Mouse (Mus musculus): ENCODE measurements around the gene Pitpna. TPM values are rescaled to one million over a fixed set of nuclear protein-coding genes. Genes with fewer than 3 reads are reported as not detected.

The Pitpna gene
- 170 TPM for total RNA-seq (2023)

GRCm38 (mm10) chr11:75587493-75588284 lies at the start of gene Pitpna:
Gene Pitpna, plus strand, starts transcription at chr11:75588097.

DNA sequence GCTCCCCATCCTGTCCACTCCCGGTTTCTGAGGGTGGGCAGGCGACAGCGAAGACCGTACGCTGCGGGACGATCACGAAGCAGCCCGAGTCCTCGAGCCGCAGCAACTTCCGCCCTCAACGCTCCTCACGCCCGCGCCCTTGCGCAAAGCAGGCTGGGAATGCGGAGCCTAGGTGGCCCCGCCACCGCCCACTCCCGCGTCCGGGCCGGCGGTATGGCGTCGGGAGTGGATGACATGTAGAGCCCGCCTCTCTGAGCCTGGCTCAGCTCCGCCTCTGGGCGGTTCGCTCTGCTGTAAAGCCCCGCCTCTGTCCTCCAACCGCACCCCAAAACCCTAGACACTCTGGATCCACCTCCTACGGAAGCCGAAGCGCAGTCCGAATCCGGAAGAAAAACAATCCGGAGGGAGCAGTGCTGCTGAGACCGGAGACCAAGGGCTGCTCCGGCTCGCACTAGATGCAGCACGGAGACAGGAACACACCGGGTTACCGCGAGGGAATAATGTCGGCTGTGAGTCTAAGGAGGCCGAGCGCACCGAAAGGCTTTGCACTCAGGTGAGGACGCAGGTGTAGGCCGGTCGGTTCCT lies 42.8 kb downstream of the Pitpna start, which contains the start of gene Inpp5k:
TSS of gene Inpp5k (plus strand) at position 344 of the 585 bp plus-strand sequence.

DNA sequence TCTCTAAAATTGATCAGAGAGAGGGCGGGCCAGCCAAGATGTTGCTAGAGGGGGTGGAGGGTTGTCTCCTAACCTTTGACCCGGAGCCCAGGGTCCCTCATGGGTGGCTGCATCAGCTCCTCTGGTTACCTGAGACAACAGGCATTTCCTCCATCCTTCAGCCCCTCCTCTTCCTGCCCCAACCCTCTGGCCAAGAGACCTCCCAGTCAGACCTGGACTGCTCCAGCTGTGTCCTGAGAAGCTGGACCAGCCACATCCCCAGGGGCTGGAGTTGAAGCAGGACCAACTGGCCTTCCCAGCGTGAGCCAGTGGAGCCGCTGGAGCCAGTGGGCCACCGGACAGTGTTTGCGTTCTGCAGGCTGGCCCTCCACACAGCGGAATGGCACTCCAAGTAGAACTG lies 62.4 kb downstream of the Pitpna start, which contains the start of gene Myo1c:
TSS of gene Myo1c (plus strand) at position 194 of the 400 bp plus-strand sequence.

Other genes starting within 250 kb of the Pitpna start
- 147 TPM for gene Rpa1, start 239.8 kb upstream of the Pitpna start, total RNA-seq (2023)
- gene Smyd4, start 239.7 kb upstream of the Pitpna start, total RNA-seq (2023), result 16.1 TPM
- 0.55 TPM for gene Serpinf1, start 165.4 kb upstream of the Pitpna start, total RNA-seq (2023)
- gene Serpinf2, start 148.5 kb upstream of the Pitpna start, total RNA-seq (2023), result 0.46 TPM
- 25.1 TPM for gene Wdr81, start 133.4 kb upstream of the Pitpna start, total RNA-seq (2023)
- gene Tlcd2, start 126.4 kb upstream of the Pitpna start, total RNA-seq (2023), result 1.0 TPM
- 197 TPM for gene Prpf8, start 101.3 kb upstream of the Pitpna start, total RNA-seq (2023)
- 0.58 TPM for gene Rilp, start 78.0 kb upstream of the Pitpna start, total RNA-seq (2023)
- gene Scarf1, start 74.6 kb upstream of the Pitpna start, total RNA-seq (2023), result not detected
- gene Slc43a2, start 56.4 kb upstream of the Pitpna start, total RNA-seq (2023), result 98.9 TPM
- 98.2 TPM for gene Inpp5k, start 42.9 kb downstream of the Pitpna start, total RNA-seq (2023)
- 29.1 TPM for gene Myo1c, start 62.4 kb downstream of the Pitpna start, total RNA-seq (2023)
- 54.4 TPM for gene Crk, start 91.2 kb downstream of the Pitpna start, total RNA-seq (2023)
- 159 TPM for gene Ywhae, start 144.8 kb downstream of the Pitpna start, total RNA-seq (2023)
- gene Doc2b, start 208.0 kb downstream of the Pitpna start, total RNA-seq (2023), result not detected